Mouse (Mus musculus) myocyte (in vitro differentiated cells): ENCODE results near the gene Dolpp1.

Source experiments
- CEBPB ChIP-seq: IDR thresholded peaks from 2 replicates; pipeline ENCODE4 v1.6.1; 2011; ENCODE audit warnings: mild to moderate bottlenecking, moderate library complexity; ENCODE audit not compliant: poor library complexity, insufficient read depth, severe bottlenecking
- MAX ChIP-seq: IDR thresholded peaks from one replicate; pipeline ENCODE4 v1.6.1; 2011; ENCODE audit warnings: low read depth, mild to moderate bottlenecking, control low read depth
- MYOG ChIP-seq, 3 experiments: IDR thresholded peaks; one replicate each; pipeline ENCODE4 v1.6.1; 2011; ENCODE audit warnings: control low read depth in 2 of 3, low read depth in 2 of 3, mild to moderate bottlenecking in 2 of 3; ENCODE audit not compliant: insufficient read length in 2 of 3, control insufficient read depth in 1 of 3, insufficient read depth in 1 of 3
- POLR2A ChIP-seq: IDR thresholded peaks from one replicate; pipeline ENCODE4 v1.6.1; 2011; ENCODE audit warnings: low read depth, mild to moderate bottlenecking, control low read depth, moderate library complexity; ENCODE audit not compliant: insufficient read length
- USF1 ChIP-seq: IDR thresholded peaks from one replicate; pipeline ENCODE4 v1.6.1; 2011; ENCODE audit warnings: low read depth, mild to moderate bottlenecking, control low read depth, moderate library complexity

- TF ChIP-seq POLR2A (no peak), MYOG (IDR thresholded peaks at IDR 0.05; ENCODE audit: control insufficient read depth in 1 of 3, insufficient read depth in 1 of 3, insufficient read length in 2 of 3, low read depth in 2 of 3) (no peak), MAX (no peak), USF1 (no peak), CEBPB (no peak)
These were observed 40.9 kb upstream of the Dolpp1 start for GRCm38 (mm10) chr2:30351149-30351548.
